Mouse (Mus musculus) kidney, embryonic 16.5 days (tissue): ENCODE data around the gene Ak7. TPM values are rescaled to one million over a fixed set of nuclear protein-coding genes. Genes with fewer than 3 reads are reported as not detected.

Source experiments
- ATAC-seq: fragments of 200-750 bp; cut with Nextera tagmentation; 2 replicates; pipeline ENCODE4 v1.8.0; 2017; ENCODE audit warnings: moderate TSS enrichment; ENCODE audit not compliant: low FRiP score, low TSS enrichment
- H3K27ac ChIP-seq: fragments of 300-500 bp; sonication (generic); 2 replicates; pipeline ENCODE4 v1.5.1; 2014; ENCODE audit warnings: low read length
- H3K27me3 ChIP-seq: fragments of 300-500 bp; sonication (generic); 2 replicates; pipeline ENCODE4 v1.6.1; 2014; ENCODE audit warnings: low read length, control low read depth, mixed read lengths; ENCODE audit not compliant: insufficient read depth
- H3K36me3 ChIP-seq: fragments of 300-500 bp; sonication (generic); 2 replicates; pipeline ENCODE4 v1.6.1; 2014; ENCODE audit warnings: low read length, control low read depth, mixed read lengths; ENCODE audit not compliant: insufficient read depth
- H3K4me1 ChIP-seq: fragments of 300-500 bp; sonication (generic); 2 replicates; pipeline ENCODE4 v1.6.1; 2014; ENCODE audit warnings: low read length, control low read depth, mixed read lengths; ENCODE audit not compliant: insufficient read depth
- H3K4me2 ChIP-seq: fragments of 300-500 bp; sonication (generic); replicated peaks from 2 replicates; pipeline ENCODE4 v1.6.1; 2014; ENCODE audit warnings: low read depth, low read length
- H3K4me3 ChIP-seq: fragments of 300-500 bp; sonication (generic); 2 replicates; pipeline ENCODE4 v1.5.1; 2014; ENCODE audit warnings: mild to moderate bottlenecking, low read length
- H3K9ac ChIP-seq: fragments of 300-500 bp; sonication (generic); replicated peaks from 2 replicates; pipeline ENCODE4 v1.6.1; 2014; ENCODE audit warnings: low read length
- H3K9me3 ChIP-seq: fragments of 300-500 bp; sonication (generic); 2 replicates; pipeline ENCODE4 v1.6.1; 2016; ENCODE audit warnings: low read length, control low read depth
- WGBS: fragments of 180-500 bp; shearing (Covaris S2); extraction: QIAGEN DNeasy Blood & Tissue Kit; methylation state at CpG from one replicate; pipeline ENCODE4 v1.1.7; 2014; 5-methylcytosine and 5-hydroxymethylcytosine counted together
- polyA plus RNA-seq: library from polyadenylated mRNA; unstranded; fragments of >200 nt; fragmentation: Nextera tagmentation; extraction: Ambion mirVana; gene quantifications from 2 replicates; pipeline ENCODE4 v1.2.1, GENCODE M21; 2015

The Ak7 gene
- polyA plus RNA-seq, 1 experiment from 2014 or later: 1.4 TPM

- 84% methylated on average over 5 of the region's 5 CpGs for WGBS
- no peak for ATAC-seq
- Histone ChIP-seq H3K9ac (no peak overlapping the region), H3K36me3 (no peaks in the 10 kb centered on the region), H3K4me3 (no peak overlapping the region), H3K27ac (no peak overlapping the region), H3K4me2 (no peak overlapping the region), H3K9me3 (no peaks in the 10 kb centered on the region), H3K27me3 (no peaks in the 10 kb centered on the region), H3K4me1 (no peaks in the 10 kb centered on the region)
These were observed 42.3 kb downstream of the Ak7 start for GRCm38 (mm10) chr12:105748114-105748513.

GRCm38 (mm10) chr12:105753813-105754212 is 48.0 kb downstream of the Ak7 start:
- no peaks in the 10 kb centered on the region for H3K9me3 ChIP-seq
- no peak overlapping the region for H3K27ac ChIP-seq
- H3K4me2 ChIP-seq: no peak overlapping the region
- H3K9ac ChIP-seq: no peak overlapping the region
- H3K4me3 ChIP-seq: no peak overlapping the region
- H3K27me3 ChIP-seq: no peaks in the 10 kb centered on the region
- 46% methylated on average over 10 of the region's 10 CpGs for WGBS
- peaks cover 6% of the 10 kb centered on the region; the same call in 1 of the 2 replicates for H3K4me1 ChIP-seq
- ATAC-seq: peak; percentile 59; the same call in 1 of the 2 replicates
- no peaks in the 10 kb centered on the region for H3K36me3 ChIP-seq

- peak; percentile 83 for ATAC-seq
- Histone ChIP-seq H3K9me3 (no peaks in the 10 kb centered on the region), H3K4me3 (no peak overlapping the region), H3K27me3 (no peaks in the 10 kb centered on the region), H3K4me2 (no peak overlapping the region), H3K27ac (0 out of 2 replicates have a peak overlapping the region, but pooled peaks have one; percentile 18), H3K4me1 (peaks cover 14% of the 10 kb centered on the region), H3K36me3 (no peaks in the 10 kb centered on the region), H3K9ac (no peak overlapping the region)
- WGBS: 44% methylated on average over 15 of the region's 15 CpGs
These were observed 52.2 kb downstream of the Ak7 start for GRCm38 (mm10) chr12:105757816-105758497.

GRCm38 (mm10) chr12:105758911-105759310 is 53.1 kb downstream of the Ak7 start:
- no peak overlapping the region for H3K4me3 ChIP-seq
- H3K9me3 ChIP-seq: no peaks in the 10 kb centered on the region
- WGBS: 81% methylated on average over 2 of the region's 2 CpGs
- H3K4me1 ChIP-seq: peaks cover 14% of the 10 kb centered on the region
- H3K4me2 ChIP-seq: no peak overlapping the region
- H3K27ac ChIP-seq: no peak overlapping the region
- no peaks in the 10 kb centered on the region for H3K27me3 ChIP-seq
- no peak for ATAC-seq
- H3K36me3 ChIP-seq: no peaks in the 10 kb centered on the region
- H3K9ac ChIP-seq: no peak overlapping the region

GRCm38 (mm10) chr12:105759849-105760478 is 54.2 kb downstream of the Ak7 start:
- H3K4me1 ChIP-seq: peaks cover 14% of the 10 kb centered on the region
- H3K4me2 ChIP-seq: no peak overlapping the region
- H3K4me3 ChIP-seq: no peak overlapping the region
- H3K9ac ChIP-seq: no peak overlapping the region
- no peaks in the 10 kb centered on the region for H3K27me3 ChIP-seq
- no peak for ATAC-seq
- H3K9me3 ChIP-seq: no peaks in the 10 kb centered on the region
- H3K27ac ChIP-seq: no peak overlapping the region
- 13% methylated on average over 10 of the region's 10 CpGs for WGBS
- H3K36me3 ChIP-seq: no peaks in the 10 kb centered on the region

GRCm38 (mm10) chr12:105761171-105761570 is 55.4 kb downstream of the Ak7 start:
- Histone ChIP-seq H3K9me3 (no peaks in the 10 kb centered on the region), H3K4me2 (no peak overlapping the region), H3K4me1 (peaks cover 14% of the 10 kb centered on the region), H3K9ac (no peak overlapping the region), H3K27ac (no peak overlapping the region), H3K36me3 (no peaks in the 10 kb centered on the region), H3K4me3 (no peak overlapping the region), H3K27me3 (no peaks in the 10 kb centered on the region)
- WGBS: 58% methylated on average over 11 of the region's 11 CpGs
- no peak for ATAC-seq

- no peak overlapping the region for H3K9ac ChIP-seq
- H3K9me3 ChIP-seq: no peaks in the 10 kb centered on the region
- H3K4me1 ChIP-seq: peaks cover 14% of the 10 kb centered on the region
- H3K36me3 ChIP-seq: no peaks in the 10 kb centered on the region
- no peak overlapping the region for H3K27ac ChIP-seq
- no peak overlapping the region for H3K4me3 ChIP-seq
- ATAC-seq: no peak
- WGBS: 50% methylated on average over 3 of the region's 3 CpGs
- H3K4me2 ChIP-seq: no peak overlapping the region
- H3K27me3 ChIP-seq: no peaks in the 10 kb centered on the region
These were observed 55.9 kb downstream of the Ak7 start for GRCm38 (mm10) chr12:105761629-105762028.

GRCm38 (mm10) chr12:105769700-105770099 is 63.9 kb downstream of the Ak7 start:
- H3K27ac ChIP-seq: no peak overlapping the region
- H3K9ac ChIP-seq: no peak overlapping the region
- H3K36me3 ChIP-seq: no peaks in the 10 kb centered on the region
- H3K4me2 ChIP-seq: no peak overlapping the region
- WGBS: 70% methylated on average over 10 of the region's 10 CpGs
- no peak overlapping the region for H3K4me3 ChIP-seq
- H3K4me1 ChIP-seq: no peaks in the 10 kb centered on the region
- peaks cover 3% of the 10 kb centered on the region; the same call in 1 of the 2 replicates for H3K9me3 ChIP-seq
- ATAC-seq: no peak
- no peaks in the 10 kb centered on the region for H3K27me3 ChIP-seq

- no peak overlapping the region for H3K4me2 ChIP-seq
- no peak overlapping the region for H3K9ac ChIP-seq
- H3K27ac ChIP-seq: no peak overlapping the region
- H3K9me3 ChIP-seq: peaks cover 3% of the 10 kb centered on the region; the same call in 1 of the 2 replicates
- 53% methylated on average over 7 of the region's 7 CpGs for WGBS
- H3K4me1 ChIP-seq: no peaks in the 10 kb centered on the region
- no peaks in the 10 kb centered on the region for H3K27me3 ChIP-seq
- no peak for ATAC-seq
- no peaks in the 10 kb centered on the region for H3K36me3 ChIP-seq
- no peak overlapping the region for H3K4me3 ChIP-seq
These were observed 69.1 kb downstream of the Ak7 start for GRCm38 (mm10) chr12:105774871-105775270.

GRCm38 (mm10) chr12:105777651-105778050 is 71.9 kb downstream of the Ak7 start:
- H3K27me3 ChIP-seq: no peaks in the 10 kb centered on the region
- H3K4me2 ChIP-seq: no peak overlapping the region
- H3K9ac ChIP-seq: no peak overlapping the region
- 88% methylated on average over 4 of the region's 4 CpGs for WGBS
- no peaks in the 10 kb centered on the region for H3K36me3 ChIP-seq
- H3K4me3 ChIP-seq: no peak overlapping the region
- H3K9me3 ChIP-seq: peaks cover under 1% of the 10 kb centered on the region; the same call in 1 of the 2 replicates
- H3K27ac ChIP-seq: no peak overlapping the region
- H3K4me1 ChIP-seq: no peaks in the 10 kb centered on the region
- ATAC-seq: no peak
